Mouse (Mus musculus): Measurements from ENCODE around the gene Gm32687.
"Not testable (repeated sequence)": the region's sequence is repeated elsewhere in the genome, so short reads cannot be mapped to it uniquely, and the experiment has no call there.

Gm32687 gene

DNA sequence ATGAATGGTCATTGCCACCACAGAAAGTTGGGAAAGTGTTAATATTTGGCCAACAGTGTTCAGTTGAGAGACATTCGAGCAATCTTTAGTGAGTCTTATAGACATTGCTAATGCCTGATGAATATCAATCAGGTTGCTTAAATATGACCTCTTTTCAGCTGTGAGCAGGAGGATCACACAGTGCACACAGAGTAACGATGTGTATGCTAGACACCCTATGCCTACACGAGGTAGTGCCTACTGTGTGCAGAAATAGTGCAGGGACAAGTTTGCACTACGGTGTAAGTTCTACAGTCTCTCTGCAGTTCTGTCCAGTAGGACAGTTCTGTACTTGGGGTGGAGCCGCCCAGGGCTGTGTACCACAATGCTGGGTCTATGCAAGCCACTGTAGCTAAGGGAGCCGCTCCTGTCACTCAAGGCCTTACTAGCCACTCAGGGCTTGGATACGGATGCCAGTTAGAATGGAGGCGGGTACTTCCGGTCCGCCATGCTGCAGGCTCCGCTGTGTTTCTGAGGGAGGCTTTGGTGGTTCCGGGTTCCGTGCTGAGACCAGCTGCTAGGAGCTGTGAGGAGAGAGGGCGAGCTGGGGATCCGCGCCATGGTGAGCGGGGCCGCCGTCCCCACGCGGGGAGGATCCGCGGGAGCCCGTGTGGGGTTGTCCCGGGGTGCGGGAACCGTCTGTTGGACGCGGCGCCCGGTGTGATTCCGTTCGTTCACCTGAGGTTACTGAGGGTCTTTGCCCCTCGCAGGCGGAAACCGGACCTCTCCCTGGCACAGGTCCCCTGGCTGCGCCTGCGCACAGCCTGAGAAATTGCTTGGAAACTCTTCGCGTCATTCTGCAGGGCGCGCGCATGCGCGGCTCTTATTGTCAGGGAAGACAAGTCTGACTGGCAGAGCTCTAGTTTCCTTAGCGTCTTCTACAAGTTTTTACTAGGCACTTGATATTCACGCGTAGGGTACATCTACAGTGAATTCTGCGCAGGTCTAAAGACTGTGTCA lies at the start of gene Gm32687:
Gene Gm32687, plus strand, starts transcription at position 526 of the 999 bp plus-strand sequence.
- peak; percentile 0 for DNase-seq (ENCODE audit: low spot score)

DNA sequence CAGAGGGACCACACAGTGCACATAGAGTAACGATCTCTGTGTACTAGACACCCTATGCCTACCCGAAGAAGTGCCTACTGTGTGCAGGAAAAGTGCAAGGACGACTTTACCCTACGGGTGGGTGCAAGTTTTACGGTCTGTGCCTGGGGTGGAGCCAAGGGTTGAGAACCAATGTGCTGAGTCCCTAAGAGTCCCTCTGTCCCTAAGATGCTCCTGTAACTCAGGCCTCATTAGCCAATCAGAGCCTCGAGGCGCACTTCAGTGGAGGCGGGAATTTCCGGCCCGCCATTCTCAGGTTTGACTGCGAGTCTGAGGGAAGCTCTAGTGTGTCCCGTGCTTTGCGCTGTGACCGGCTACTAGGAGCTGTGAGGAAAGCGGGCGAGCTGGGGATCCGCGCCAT lies 17.5 kb upstream of the Gm32687 start:
- DNase-seq (ENCODE audit: low spot score) = not testable (repeated sequence)

DNA sequence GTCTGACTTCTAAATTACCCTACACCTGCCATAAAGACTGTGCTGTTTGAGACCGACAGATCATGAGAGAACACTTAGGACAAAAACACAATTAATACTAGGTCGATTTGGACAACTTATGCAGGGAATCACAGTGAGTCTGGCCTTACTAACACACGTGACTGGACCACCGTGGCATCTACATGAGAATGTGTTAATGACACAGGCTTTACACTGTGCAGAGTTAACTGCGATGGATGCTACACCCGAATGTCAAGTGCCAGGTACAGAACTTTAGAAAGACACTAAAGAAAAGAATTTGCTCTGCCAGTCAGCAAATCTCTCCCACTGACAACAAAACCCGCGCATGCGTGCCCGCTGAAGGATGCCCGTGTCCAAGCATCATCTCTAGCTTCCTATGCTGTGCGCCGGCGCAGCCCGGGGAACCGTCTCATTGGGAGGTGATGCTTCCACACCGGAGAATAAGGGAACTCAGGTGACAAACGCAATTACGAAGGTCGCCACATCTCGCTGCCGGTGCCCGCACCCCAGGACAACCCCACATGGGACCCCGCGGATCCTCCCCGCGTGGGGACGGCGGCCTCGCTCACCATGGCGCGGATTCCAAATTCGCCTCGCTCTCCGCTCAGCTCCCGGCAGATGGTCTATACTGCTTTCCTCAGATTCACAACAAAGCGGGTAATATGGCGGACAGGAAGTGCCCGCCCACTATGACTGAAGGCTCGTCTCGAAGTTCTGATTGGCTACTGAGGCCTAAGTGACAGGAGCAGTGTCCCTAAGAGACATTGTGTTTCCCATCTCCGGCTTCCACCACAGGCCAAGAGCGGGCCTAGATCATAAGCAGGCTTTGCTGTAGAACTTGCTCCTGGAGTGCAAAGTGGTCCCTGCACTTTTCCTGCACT lies 66.4 kb downstream of the Gm32687 start, which contains the start of gene Zfp781:
Gene Zfp781, minus strand, starts transcription at position 639 of the 902 bp plus-strand sequence.
- not testable (repeated sequence) for DNase-seq (ENCODE audit: low spot score)
